ENCODE assay signal across 10 mouse cellular contexts in genomic region chr13:55405783-55406390, GRCm38 (mm10). TPM values are rescaled to one million over a fixed set of nuclear protein-coding genes. Genes with fewer than 3 reads are reported as not detected.
DNase-seq lines count a peak whose midpoint lies in the region; ATAC-seq lines count a peak whose summit lies in the region.
"Had no signal": no experiment of that assay in that cellular context is flagged by ENCODE, and none has a peak within 500 bp of the region (broad histone marks: within the 10 kb centered on the region; RNA-seq: fewer than 3 reads in every experiment).

No protein-coding gene starts in this region.

- DNase-seq in kidney, adult 9 months: no peak
- DNase-seq in hindbrain, embryonic 14.5 days (ENCODE audit: low spot score): no peak
- DNase-seq in layer of hippocampus, adult 9-11 months: no peak
- no peak for DNase-seq in adrenal gland, adult 18-20 months (ENCODE audit: low spot score in 2 of 2)
- DNase-seq in cerebellum, adult 11 months: no peak

- no peaks in the 10 kb centered on the region for H3K4me1 ChIP-seq in kidney, embryonic 14.5 days (ENCODE audit: control insufficient read depth, insufficient read depth, low read length)
- H3K4me1 ChIP-seq in hindbrain, embryonic 14.5 days (replicated peaks; ENCODE audit: control insufficient read depth, insufficient read depth, low read length): peaks cover 12% of the 10 kb centered on the region
- peaks cover 6% of the 10 kb centered on the region; the same call in 1 of the 2 replicates for H3K4me1 ChIP-seq in midbrain, embryonic 16.5 days (ENCODE audit: control insufficient read depth, insufficient read depth, low read length)

- no peak overlapping the region for H3K4me2 ChIP-seq in kidney, embryonic 14.5 days (replicated peaks; ENCODE audit: low read depth, low read length)
- H3K4me2 ChIP-seq in hindbrain, embryonic 14.5 days (replicated peaks): 0 out of 2 replicates have a peak overlapping the region, but pooled peaks have one; percentile 6
- peak overlapping the region; percentile 31 for H3K4me2 ChIP-seq in midbrain, embryonic 16.5 days (ENCODE audit: low read length)

- no peak overlapping the region for H3K4me3 ChIP-seq in kidney, embryonic 14.5 days (ENCODE audit: low read length)
- no peak overlapping the region for H3K4me3 ChIP-seq in hindbrain, embryonic 14.5 days (replicated peaks; ENCODE audit: low read length)
- no peak overlapping the region for H3K4me3 ChIP-seq in midbrain, embryonic 16.5 days (ENCODE audit: low read depth, low read length)

- H3K27ac ChIP-seq in kidney, embryonic 14.5 days (ENCODE audit: low read depth, low read length): no peak overlapping the region
- H3K27ac ChIP-seq in hindbrain, embryonic 14.5 days: peak overlapping the region; percentile 88
- H3K27ac ChIP-seq in midbrain, embryonic 16.5 days (ENCODE audit: low read length): peak overlapping the region; percentile 78
- H3K27ac ChIP-seq: macrophage had no signal

- no peaks in the 10 kb centered on the region for H3K27me3 ChIP-seq in kidney, embryonic 14.5 days (ENCODE audit: control insufficient read depth, insufficient read depth, low read length)
- H3K27me3 ChIP-seq in hindbrain, embryonic 14.5 days (ENCODE audit: control insufficient read depth, insufficient read depth, low read length): no peaks in the 10 kb centered on the region; the same call in 1 of the 2 replicates
- H3K27me3 ChIP-seq in midbrain, embryonic 16.5 days (ENCODE audit: control insufficient read depth, insufficient read depth, low read depth, low read length): no peaks in the 10 kb centered on the region

- WGBS in kidney, embryonic 14.5 days: 73% methylated on average over 13 of the region's 13 CpGs
- 60% methylated on average over 13 of the region's 13 CpGs for WGBS in hindbrain, embryonic 14.5 days
- 46% methylated on average over 13 of the region's 13 CpGs for WGBS in midbrain, embryonic 16.5 days

- peak; percentile 38 for ATAC-seq in kidney, embryonic 14.5 days (ENCODE audit: low FRiP score, low TSS enrichment)
- peak; percentile 59 for ATAC-seq in common myeloid progenitor, adult 5-6 weeks (replicated peaks; ENCODE audit: low read depth, poor library complexity, severe bottlenecking)
- ATAC-seq in hindbrain, embryonic 14.5 days (ENCODE audit: low FRiP score): peak; percentile 35
- peak; percentile 53 for ATAC-seq in midbrain, embryonic 16.5 days

- H3K9me3 ChIP-seq in kidney, embryonic 14.5 days (ENCODE audit: control insufficient read depth, low read length): no peaks in the 10 kb centered on the region
- H3K9me3 ChIP-seq in hindbrain, embryonic 14.5 days (ENCODE audit: control insufficient read depth, low read length): no peaks in the 10 kb centered on the region
- H3K9me3 ChIP-seq in midbrain, embryonic 16.5 days (replicated peaks; ENCODE audit: control insufficient read depth, low read length, poor library complexity, severe bottlenecking): no peaks in the 10 kb centered on the region

- H3K36me3 ChIP-seq in kidney, embryonic 14.5 days (ENCODE audit: control insufficient read depth, insufficient read depth, low read length): no peaks in the 10 kb centered on the region
- no peaks in the 10 kb centered on the region for H3K36me3 ChIP-seq in hindbrain, embryonic 14.5 days (replicated peaks; ENCODE audit: control insufficient read depth, insufficient read depth)
- H3K36me3 ChIP-seq in midbrain, embryonic 16.5 days (ENCODE audit: control insufficient read depth, insufficient read depth, low read length): no peaks in the 10 kb centered on the region

- H3K9ac ChIP-seq in kidney, embryonic 14.5 days (ENCODE audit: low read depth, low read length): peak overlapping the region; percentile 38; the same call in 1 of the 2 replicates
- peak overlapping the region; percentile 49 for H3K9ac ChIP-seq in hindbrain, embryonic 14.5 days
- peak overlapping the region; percentile 49 for H3K9ac ChIP-seq in midbrain, embryonic 16.5 days (ENCODE audit: low read depth, low read length)

RNA-seq across cellular contexts. Expression of gene Slc34a1, which starts 7.9 kb away (rescaled TPM):
- 15.5 and 39.4 TPM in 2 replicates for polyA plus RNA-seq in kidney, embryonic 14.5 days (2014; fragmentation: Nextera tagmentation; extraction: Ambion mirVana)
- not detected in 2 replicates for total RNA-seq in common myeloid progenitor, adult 5-6 weeks (2017)
- polyA plus RNA-seq in hindbrain, embryonic 14.5 days (2014; fragmentation: Nextera tagmentation; extraction: Ambion mirVana): 0.14 TPM in 1 of 2 replicates, not detected in the other
- not detected in 2 replicates for polyA plus RNA-seq in midbrain, embryonic 16.5 days (2015; fragmentation: Nextera tagmentation; extraction: Ambion mirVana)
- 1 to 10 TPM in 1 of 2 experiments, not detected in 1; 2.9 TPM for total RNA-seq in adrenal gland, adult 18-20 months (2021)
- polyA plus RNA-seq: heart, embryonic 14.5 days; macrophage had no signal

RNA-seq across cellular contexts. Expression of gene Pfn3, which starts 9.1 kb away (rescaled TPM):
- not detected in 2 replicates for polyA plus RNA-seq in kidney, embryonic 14.5 days (2014; fragmentation: Nextera tagmentation; extraction: Ambion mirVana)
- total RNA-seq in common myeloid progenitor, adult 5-6 weeks (2017): not detected in 2 replicates
- 0.81 and 1.5 TPM in 2 replicates for polyA plus RNA-seq in hindbrain, embryonic 14.5 days (2014; fragmentation: Nextera tagmentation; extraction: Ambion mirVana)
- polyA plus RNA-seq in midbrain, embryonic 16.5 days (2015; fragmentation: Nextera tagmentation; extraction: Ambion mirVana): 0.57 and 0.98 TPM in 2 replicates
- not detected for total RNA-seq in adrenal gland, adult 18-20 months (2021)
- polyA plus RNA-seq: heart, embryonic 14.5 days; macrophage had no signal

RNA-seq across cellular contexts. Expression of gene F12, which starts 20.7 kb away (rescaled TPM):
- polyA plus RNA-seq in kidney, embryonic 14.5 days (2014; fragmentation: Nextera tagmentation; extraction: Ambion mirVana): not detected in 2 replicates
- not detected in 2 replicates for total RNA-seq in common myeloid progenitor, adult 5-6 weeks (2017)
- polyA plus RNA-seq in hindbrain, embryonic 14.5 days (2014; fragmentation: Nextera tagmentation; extraction: Ambion mirVana): 0.09 and 0.34 TPM in 2 replicates
- 0.31 TPM in 1 of 2 replicates, not detected in the other for polyA plus RNA-seq in midbrain, embryonic 16.5 days (2015; fragmentation: Nextera tagmentation; extraction: Ambion mirVana)
- total RNA-seq in adrenal gland, adult 18-20 months (2021): not detected
- polyA plus RNA-seq: heart, embryonic 14.5 days; macrophage had no signal

RNA-seq across cellular contexts. Expression of gene Rgs14, which starts 36.4 kb away (rescaled TPM):
- polyA plus RNA-seq in kidney, embryonic 14.5 days (2014; fragmentation: Nextera tagmentation; extraction: Ambion mirVana): 0.86 and 0.92 TPM in 2 replicates
- total RNA-seq in common myeloid progenitor, adult 5-6 weeks (2017): 4.2 and 8.7 TPM in 2 replicates
- polyA plus RNA-seq in hindbrain, embryonic 14.5 days (2014; fragmentation: Nextera tagmentation; extraction: Ambion mirVana): 0.40 and 0.72 TPM in 2 replicates
- polyA plus RNA-seq in midbrain, embryonic 16.5 days (2015; fragmentation: Nextera tagmentation; extraction: Ambion mirVana): 0.34 and 0.62 TPM in 2 replicates
- total RNA-seq in adrenal gland, adult 18-20 months (2021): under 1 TPM; 0.76 to 0.96 TPM

RNA-seq across cellular contexts. Expression of gene Grk6, which starts 39.0 kb away (rescaled TPM):
- 38.9 and 59.3 TPM in 2 replicates for polyA plus RNA-seq in kidney, embryonic 14.5 days (2014; fragmentation: Nextera tagmentation; extraction: Ambion mirVana)
- total RNA-seq in common myeloid progenitor, adult 5-6 weeks (2017): 68.9 and 84.5 TPM in 2 replicates
- 41.9 and 42.7 TPM in 2 replicates for polyA plus RNA-seq in hindbrain, embryonic 14.5 days (2014; fragmentation: Nextera tagmentation; extraction: Ambion mirVana)
- polyA plus RNA-seq in midbrain, embryonic 16.5 days (2015; fragmentation: Nextera tagmentation; extraction: Ambion mirVana): 28.3 and 31.8 TPM in 2 replicates
- total RNA-seq in adrenal gland, adult 18-20 months (2021): 10 to 100 TPM; 27.1 to 33.1 TPM

Comparison
In these comparisons a context has a peak if more than half of its experiments do, and no peak if none do; other contexts are left out.
1. RNA of gene Slc34a1, which starts 7.9 kb away (polyA plus RNA-seq): 15.5 to 39.4 TPM in kidney, embryonic 14.5 days; 0.14 TPM in hindbrain, embryonic 14.5 days and not detected in midbrain, embryonic 16.5 days; every median in the first group is over 10 times any median in the second.
2. Peak in every context shown above with its lines, with median percentiles within 50 percentile points of each other: ATAC-seq and H3K9ac ChIP-seq.